Mouse (Mus musculus) heart, embryonic 16.5 days (tissue): ENCODE results near the gene Usf1. TPM values are rescaled to one million over a fixed set of nuclear protein-coding genes. Genes with fewer than 3 reads are reported as not detected.

Experiments used
- polyA plus RNA-seq: library from polyadenylated mRNA; unstranded; fragments of >200 nt; fragmentation: Nextera tagmentation; extraction: Ambion mirVana; gene quantifications from 2 replicates; pipeline ENCODE4 v1.2.1, GENCODE M21; 2015

The Usf1 gene
- polyA plus RNA-seq, 1 experiment from 2014 or later: 53.1 TPM

Other genes starting within 250 kb of the Usf1 start
- 48.9 and 57.2 TPM in 2 replicates for gene Pcp4l1, start 215.0 kb upstream of the Usf1 start, polyA plus RNA-seq
- gene Nr1i3, start 197.3 kb upstream of the Usf1 start, polyA plus RNA-seq: 0.35 and 0.43 TPM in 2 replicates
- gene Tomm40l, start 188.8 kb upstream of the Usf1 start, polyA plus RNA-seq: 60.7 and 68.9 TPM in 2 replicates
- gene Apoa2, start 186.3 kb upstream of the Usf1 start, polyA plus RNA-seq: 10.6 and 11.9 TPM in 2 replicates
- 34.4 and 36.3 TPM in 2 replicates for gene Fcer1g, start 176.9 kb upstream of the Usf1 start, polyA plus RNA-seq
- 4.4 and 5.7 TPM in 2 replicates for gene Adamts4, start 160.9 kb upstream of the Usf1 start, polyA plus RNA-seq
- gene Ndufs2, start 159.9 kb upstream of the Usf1 start, polyA plus RNA-seq: 659 and 700 TPM in 2 replicates
- gene B4galt3, start 141.0 kb upstream of the Usf1 start, polyA plus RNA-seq: 47.5 and 54.9 TPM in 2 replicates
- 32.4 and 41.9 TPM in 2 replicates for gene Ppox, start 130.1 kb upstream of the Usf1 start, polyA plus RNA-seq
- 48.5 and 55.8 TPM in 2 replicates for gene Usp21, start 123.3 kb upstream of the Usf1 start, polyA plus RNA-seq
- gene Ufc1, start 116.3 kb upstream of the Usf1 start, polyA plus RNA-seq: 82.0 and 82.1 TPM in 2 replicates
- 36.0 and 37.6 TPM in 2 replicates for gene Dedd, start 82.2 kb upstream of the Usf1 start, polyA plus RNA-seq
- 34.4 and 38.5 TPM in 2 replicates for gene Nit1, start 65.7 kb upstream of the Usf1 start, polyA plus RNA-seq
- gene Pfdn2, start 65.6 kb upstream of the Usf1 start, polyA plus RNA-seq: 76.4 and 84.5 TPM in 2 replicates
- 0.71 and 1.0 TPM in 2 replicates for gene Klhdc9, start 50.5 kb upstream of the Usf1 start, polyA plus RNA-seq
- gene Nectin4, start 41.2 kb upstream of the Usf1 start, polyA plus RNA-seq: 0.39 and 0.81 TPM in 2 replicates
- gene Arhgap30, start 22.4 kb upstream of the Usf1 start, polyA plus RNA-seq: 3.5 and 7.5 TPM in 2 replicates
- 3.7 and 4.2 TPM in 2 replicates for gene Tstd1, start 7.6 kb downstream of the Usf1 start, polyA plus RNA-seq
- gene F11r, start 26.2 kb downstream of the Usf1 start, polyA plus RNA-seq: 76.1 and 80.0 TPM in 2 replicates
- 15.8 and 17.2 TPM in 2 replicates for gene Alyref2, start 92.2 kb downstream of the Usf1 start, polyA plus RNA-seq
- 0.49 TPM in 1 of 2 replicates, not detected in the other for gene Itln1, start 124.0 kb downstream of the Usf1 start, polyA plus RNA-seq
- 0.76 and 1.1 TPM in 2 replicates for gene Cd244a, start 147.9 kb downstream of the Usf1 start, polyA plus RNA-seq
- gene Ly9, start 196.1 kb downstream of the Usf1 start, polyA plus RNA-seq: 1.00 and 2.2 TPM in 2 replicates
- gene Slamf7, start 241.7 kb downstream of the Usf1 start, polyA plus RNA-seq: 0.35 and 0.83 TPM in 2 replicates